Mouse (Mus musculus) granulocyte monocyte progenitor cell, adult 5-6 weeks (primary cell): ENCODE measurements around the gene Vgll4. TPM values are rescaled to one million over a fixed set of nuclear protein-coding genes. Genes with fewer than 3 reads are reported as not detected.
A peak's percentile ranks its signal among the peaks of the same experiment; 100 is the strongest.

Source experiments
- ATAC-seq: replicated peaks from 2 replicates; pipeline ENCODE4 v1.8.0; 2016; ENCODE audit warnings: mild to moderate bottlenecking, moderate TSS enrichment, inconsistent platforms; ENCODE audit not compliant: poor library complexity, severe bottlenecking
- total RNA-seq, 2 experiments: library from RNA; stranded (forward) in 1 of 2; stranded (reverse) in 1 of 2; fragments of 200-712, 200-1000 nt in 1 of 2; fragments of >200 nt in 1 of 2; fragmentation: Nextera tagmentation in 1 of 2; gene quantifications; 2 replicates each; pipeline ENCODE4 v1.2.3; 2014 to 2017

Gene Vgll4
- total RNA-seq, 2 experiments from 2014 or later, result 16.5 to 16.9 TPM

DNA sequence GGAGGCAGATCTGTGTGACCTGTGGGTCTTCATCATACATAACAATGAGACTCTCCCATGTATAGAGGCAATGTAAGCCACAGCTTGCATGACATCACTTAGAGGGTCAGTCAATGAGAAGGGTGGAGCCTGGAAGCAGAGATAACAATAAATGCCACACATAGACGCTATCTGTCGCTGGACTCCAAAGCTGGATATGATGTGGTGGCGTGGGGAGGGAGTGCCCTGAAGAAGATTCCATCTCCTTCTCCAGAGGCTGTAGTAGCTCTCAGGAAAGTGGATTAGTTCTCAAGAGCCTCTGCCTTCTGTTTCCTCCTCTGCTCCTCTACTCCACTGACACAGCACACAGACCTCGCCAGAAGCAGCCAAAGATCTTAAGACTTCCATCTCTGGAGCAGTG is 89.0 kb downstream of the Vgll4 start:
- ATAC-seq, result no peak

DNA sequence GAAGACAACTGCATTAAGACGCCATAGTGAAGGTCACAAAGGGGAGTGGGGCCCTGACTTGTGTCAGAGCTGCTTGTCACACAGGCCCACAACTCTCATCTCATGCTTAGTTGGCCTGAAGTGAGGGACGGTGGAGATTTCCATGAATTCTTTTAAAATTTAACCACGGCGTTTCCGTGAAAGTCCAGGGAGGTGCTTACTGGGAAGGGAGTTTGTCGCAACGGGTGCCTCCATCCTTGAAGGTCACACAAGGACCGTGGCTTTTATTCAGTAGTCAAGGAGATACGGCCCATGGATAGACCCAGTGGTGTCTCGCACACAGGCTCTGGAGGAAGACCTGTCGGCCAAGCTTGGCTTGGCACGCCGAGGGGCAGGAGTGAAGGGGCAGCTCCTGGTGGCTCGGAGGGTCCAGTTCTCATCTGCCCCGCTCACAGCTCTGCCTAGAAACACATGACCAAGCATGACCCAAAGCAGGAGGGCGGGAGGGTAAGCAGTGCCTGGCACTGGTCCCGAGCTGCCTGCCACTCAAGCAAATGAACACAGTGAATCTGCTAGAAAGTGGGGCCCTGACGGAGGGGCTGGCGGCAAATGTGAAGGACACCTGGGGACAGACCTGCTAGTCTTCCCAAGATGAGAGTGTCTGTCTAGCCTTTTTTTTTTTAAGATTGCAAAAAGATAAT is 90.8 kb downstream of the Vgll4 start:
- ATAC-seq, result no peak

DNA sequence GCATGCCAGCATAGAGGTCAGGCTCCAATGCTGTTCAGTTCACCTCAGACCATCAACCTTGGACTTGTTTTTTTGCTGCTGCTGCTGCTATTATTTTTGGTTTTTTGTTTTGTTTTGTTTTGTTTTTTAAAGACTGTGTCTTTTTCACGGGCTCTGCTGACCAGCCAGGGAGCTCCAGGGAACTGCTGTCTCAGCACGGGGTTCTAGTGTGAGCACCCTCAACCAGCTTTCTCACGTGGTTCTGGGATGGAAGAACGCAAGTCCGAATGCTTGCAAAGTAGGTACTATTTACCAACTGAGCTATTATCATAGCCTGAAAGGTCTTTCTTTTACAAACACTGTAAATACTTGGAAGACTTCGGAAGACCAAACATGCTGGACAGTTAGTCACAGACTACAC is 93.2 kb downstream of the Vgll4 start:
- no peak for ATAC-seq

DNA sequence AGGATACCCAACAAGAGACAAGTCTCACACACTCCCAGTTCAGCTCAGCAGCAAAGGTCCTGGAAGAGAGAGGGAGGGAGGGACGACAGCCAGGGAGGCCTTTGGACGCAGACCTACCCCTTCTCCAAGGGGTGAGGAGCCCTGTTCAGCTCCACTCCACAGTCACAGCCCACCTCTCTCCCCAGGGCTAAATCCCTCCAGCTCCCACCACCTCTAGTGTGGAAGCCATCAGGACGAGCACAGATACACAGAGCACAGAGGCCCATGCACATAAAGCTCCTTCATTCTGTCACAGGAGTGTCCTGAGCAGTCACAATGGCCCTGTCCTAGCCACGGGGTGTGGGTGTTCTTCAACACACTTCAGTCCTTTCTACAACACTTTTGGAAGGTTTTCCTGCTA is 93.8 kb downstream of the Vgll4 start:
- ATAC-seq, result no peak

DNA sequence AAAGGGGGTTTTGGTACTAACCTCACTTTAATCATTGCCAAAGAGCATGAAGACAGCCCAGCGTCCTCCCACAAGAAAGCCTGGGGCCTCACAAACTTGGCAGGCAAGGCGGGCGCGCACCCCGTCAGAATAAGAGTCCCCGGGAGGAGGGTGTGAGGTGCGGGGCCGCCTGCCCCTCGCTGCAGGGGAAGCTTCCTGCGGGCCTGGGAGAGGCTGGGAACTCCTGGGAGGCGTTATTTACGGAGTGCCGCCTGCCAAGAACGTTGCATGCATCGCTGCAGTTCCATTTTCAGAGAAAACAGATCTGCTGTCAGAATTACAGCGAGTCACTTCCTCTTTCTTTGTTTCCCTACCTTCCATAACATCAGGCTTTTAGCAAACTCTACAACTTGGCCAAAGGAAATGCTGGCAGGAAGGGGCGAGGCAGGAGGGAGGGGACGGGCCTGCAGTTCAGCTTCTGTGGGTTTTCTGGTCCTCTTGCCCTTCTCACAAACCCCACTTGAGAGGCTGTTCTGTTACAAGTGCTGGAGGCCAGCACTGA is 94.7 kb downstream of the Vgll4 start:
- ATAC-seq, result peak; percentile 82

DNA sequence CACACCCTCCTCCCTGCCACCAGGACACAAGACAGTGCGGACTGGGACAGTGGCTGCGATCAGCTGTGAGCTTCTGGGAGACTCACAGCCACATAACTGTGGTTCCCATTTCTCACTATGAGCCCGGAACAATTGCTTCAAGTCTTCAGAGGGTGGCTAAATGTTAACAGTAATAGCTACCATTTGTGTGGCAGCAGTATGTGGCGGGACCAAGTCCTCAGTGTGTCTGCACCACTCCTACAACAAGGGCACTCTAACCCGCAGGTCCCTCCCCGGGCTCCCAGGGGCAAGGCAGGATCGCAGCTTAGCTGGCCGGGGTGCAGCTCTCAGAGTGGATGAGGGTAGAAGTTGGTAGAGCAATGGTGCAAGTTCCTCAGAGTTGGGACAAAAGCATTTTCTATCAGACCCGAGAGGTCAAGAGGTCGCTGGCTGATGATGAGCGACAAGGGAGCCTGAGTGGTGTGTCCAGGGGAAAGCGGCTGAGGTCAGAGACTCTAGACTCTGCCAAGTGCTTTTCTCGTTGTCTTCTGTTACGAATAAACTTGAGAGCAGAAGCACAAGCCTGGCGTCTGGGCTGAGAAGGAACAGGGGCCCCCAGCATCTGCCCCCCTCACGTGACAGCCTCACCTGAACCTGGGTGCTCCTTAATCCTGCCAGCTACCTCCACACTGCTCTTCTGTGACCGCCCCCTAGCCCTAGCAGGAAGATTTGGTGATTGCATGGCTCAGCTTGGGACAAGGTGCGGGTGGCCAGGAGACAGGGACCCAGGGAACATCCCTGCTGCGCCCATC is 95.5 kb downstream of the Vgll4 start:
- peak; percentile 20; the same call in 1 of the 2 replicates for ATAC-seq

DNA sequence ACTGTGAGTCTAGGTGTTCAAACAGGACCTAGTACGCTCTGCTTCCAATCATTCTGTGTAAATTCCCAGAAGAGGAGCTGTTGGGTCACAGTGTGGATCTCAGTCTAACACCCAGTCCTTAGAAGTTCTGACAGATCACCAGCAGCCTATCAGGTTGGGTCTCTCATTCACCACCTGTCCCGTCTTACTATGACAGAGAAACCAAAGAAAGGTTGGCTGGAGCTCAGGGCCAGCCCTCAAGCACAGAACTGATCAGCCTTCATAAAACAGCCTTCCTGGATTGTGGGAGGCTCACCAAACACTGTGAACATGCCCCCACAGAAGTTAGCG is 96.0 kb downstream of the Vgll4 start:
- ATAC-seq, result no peak

DNA sequence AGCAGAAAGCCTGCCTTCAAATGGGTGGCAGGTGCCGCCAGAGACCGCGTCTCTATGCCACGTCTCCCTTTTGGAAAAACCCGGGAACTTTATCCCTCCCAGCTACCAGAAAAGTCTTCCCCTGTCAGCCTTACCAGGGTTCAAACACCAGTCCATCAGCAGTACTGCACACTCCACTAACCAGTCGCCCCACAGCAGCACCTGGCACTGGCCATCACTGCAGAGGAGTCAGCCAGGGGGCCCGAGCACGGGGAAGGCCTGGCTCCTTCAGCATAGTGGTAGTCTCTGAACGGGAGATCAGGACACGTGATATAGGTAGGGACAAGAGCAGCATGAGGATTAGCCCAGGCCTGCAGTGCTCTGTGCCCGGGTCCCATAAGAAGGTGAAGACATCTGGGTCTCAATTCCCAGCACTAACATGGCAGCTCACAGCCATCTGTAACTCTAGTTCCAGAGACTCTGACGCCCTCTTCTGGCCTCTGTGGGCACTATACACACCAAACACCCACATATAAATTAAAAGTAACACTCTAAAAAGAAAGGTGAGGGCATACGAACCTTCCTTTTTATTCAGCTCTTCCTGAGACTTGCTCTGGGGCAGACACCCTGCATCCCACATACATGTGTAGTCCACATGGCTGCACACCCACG is 98.7 kb downstream of the Vgll4 start:
- ATAC-seq, result no peak

DNA sequence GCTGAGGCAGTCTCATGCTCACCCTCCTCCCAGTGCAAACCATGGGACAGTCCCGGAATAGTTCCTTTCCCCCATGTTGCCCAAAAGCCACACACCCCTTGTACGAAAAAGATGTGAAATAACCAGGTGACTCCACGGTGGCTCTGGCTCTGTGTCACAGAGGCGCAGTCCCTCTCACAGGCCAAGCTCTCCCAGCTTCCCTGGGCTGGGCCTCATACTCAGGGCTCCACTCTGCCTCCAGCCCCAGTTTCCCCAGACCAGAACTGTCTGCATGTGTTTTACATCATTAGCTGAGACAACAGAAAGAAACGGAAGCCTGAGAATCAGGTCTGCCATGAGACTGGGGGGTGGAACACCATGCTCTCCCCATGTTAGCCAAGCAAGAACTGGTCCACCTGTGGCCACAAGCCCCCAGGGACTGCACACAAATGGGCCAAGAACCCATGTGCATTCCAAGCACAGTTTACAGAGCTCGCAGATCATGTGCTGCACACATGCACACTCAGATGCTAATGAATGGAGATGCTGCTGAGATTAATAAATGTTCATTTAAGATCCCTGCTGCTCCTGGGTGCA is 100.2 kb downstream of the Vgll4 start:
- no peak for ATAC-seq

DNA sequence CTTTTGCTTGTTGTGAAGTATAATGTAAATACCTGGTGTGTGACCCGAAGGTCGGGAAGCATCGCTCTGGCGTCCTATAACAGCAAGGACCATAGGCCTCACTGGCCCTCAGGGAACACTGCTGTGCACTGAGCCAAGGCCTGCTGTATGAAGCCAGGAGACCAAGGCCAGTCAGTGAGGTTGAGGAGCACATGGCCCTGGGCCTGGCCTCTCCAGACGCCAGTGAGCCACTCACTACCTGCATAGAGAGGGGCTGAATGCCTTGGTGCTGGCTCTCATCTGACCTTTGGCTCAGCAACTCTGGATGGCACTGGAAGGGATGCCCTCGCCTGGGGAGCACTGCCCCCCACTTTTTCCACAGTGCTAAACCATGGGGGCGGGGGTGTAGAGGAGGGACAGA is 101.1 kb downstream of the Vgll4 start:
- ATAC-seq, result no peak

DNA sequence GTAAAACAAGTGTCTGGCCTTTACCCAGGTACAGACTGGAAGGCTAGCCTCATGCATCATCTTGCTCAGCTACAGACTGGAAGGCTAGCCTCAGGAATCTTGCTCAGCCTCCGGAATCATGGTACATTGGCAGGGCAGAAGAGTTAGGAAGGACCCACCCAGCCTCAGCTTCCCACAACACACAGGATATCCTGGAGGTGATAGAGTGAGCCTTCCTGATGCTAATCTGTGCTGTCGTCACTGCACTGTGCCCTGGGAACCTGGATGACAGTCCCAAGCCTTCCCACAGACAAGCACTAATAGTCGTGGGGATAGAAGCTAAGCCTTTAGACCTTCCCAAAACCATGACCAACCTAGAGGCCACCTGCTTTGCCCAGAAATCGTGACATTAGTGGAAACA is 103.2 kb downstream of the Vgll4 start:
- ATAC-seq, result no peak

DNA sequence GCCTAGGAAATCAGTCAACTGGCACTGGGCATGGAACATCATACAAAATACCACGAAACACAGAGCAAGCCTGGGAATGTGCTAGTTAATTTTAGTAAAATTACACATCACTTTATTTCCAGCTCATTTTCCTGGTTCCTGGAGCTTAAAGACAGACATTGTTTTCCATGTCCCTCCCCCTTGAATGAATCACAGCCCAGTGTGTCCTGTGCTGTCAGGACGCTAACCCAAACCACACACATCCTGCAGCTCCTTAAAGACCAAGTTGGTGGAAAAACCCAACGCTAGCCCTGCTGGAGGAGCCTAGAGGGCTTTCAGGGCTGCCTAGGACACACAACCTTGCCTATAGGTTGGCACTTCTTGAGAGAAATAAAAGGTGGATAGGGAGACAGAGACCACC is 103.7 kb downstream of the Vgll4 start:
- no peak for ATAC-seq

DNA sequence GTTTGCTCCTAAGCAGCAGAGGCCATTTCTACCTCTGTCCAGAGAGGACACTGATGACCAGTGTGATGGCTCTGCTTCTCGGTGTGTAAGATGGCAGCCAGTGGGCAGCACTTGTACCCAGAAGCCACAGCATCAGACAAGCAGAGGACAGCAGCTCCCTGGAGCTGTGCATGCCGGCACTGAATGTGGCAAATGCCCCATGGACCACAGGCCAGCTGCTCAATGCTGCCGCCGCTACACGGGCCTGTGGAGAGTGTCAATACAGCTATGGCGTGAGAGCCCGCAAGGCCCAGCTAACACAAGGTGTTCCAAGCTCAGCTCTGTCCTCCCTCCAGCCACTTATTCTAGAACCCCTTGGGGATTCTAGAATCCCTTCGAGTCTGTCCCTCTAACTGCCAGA is 105.4 kb downstream of the Vgll4 start:
- no peak for ATAC-seq

DNA sequence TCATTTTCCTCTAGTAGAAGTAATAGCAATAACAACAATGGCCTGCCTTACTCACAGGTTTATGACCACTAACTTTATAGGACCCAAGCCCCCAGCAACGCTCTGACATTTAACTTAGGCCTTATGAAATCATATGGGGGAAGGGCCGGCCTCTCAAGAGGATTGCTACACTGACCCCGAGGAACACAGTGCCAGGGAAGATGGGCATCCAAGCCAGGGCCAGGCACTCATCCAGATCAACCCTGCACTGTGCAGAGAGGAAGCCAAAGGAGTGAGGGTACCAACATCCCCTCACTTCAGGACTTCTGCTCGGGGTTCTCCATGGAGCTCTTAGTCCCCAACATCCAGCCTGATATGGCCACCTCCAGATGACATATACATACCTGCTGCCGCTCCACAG is 106.3 kb downstream of the Vgll4 start:
- ATAC-seq, result no peak

DNA sequence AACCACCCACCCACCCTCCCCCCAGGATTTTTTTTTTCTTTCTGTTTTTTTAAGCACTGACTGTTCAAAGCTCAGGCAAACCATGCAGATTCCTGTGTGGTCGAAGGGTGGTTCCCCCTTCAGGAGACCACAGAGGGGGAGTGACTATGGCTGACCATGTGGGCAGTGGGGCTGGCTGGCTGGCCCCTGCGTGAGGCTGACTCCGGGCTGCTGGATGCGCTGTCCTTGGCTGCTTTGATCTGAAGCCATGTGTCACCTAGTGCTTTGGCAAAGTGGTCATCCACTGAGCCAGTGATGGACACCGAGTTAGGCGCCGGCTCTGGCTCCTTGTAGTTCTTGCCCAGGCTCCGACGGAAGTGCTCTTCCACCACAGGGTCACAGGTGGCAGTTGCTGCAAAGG is 107.7 kb downstream of the Vgll4 start:
- ATAC-seq, result no peak

DNA sequence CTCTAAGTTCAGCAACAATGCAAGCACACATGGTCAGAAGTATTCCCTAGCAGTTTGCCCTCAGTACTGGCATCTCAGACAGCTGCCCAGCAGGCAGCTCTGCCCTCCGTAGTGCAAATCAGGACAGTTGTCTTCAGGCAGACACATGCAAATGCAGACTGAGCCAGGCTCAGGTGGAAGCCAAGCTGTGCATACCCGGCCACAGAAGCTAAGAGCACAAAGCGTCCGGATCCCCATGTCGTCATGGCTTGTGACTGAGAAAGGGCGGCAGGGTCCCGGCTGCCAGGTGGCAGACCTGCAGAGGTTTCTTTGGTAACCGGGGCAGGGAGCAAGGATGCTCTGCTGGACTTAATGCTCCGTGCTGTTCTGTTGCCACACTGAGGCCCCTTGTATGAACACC is 108.2 kb downstream of the Vgll4 start:
- no peak for ATAC-seq

DNA sequence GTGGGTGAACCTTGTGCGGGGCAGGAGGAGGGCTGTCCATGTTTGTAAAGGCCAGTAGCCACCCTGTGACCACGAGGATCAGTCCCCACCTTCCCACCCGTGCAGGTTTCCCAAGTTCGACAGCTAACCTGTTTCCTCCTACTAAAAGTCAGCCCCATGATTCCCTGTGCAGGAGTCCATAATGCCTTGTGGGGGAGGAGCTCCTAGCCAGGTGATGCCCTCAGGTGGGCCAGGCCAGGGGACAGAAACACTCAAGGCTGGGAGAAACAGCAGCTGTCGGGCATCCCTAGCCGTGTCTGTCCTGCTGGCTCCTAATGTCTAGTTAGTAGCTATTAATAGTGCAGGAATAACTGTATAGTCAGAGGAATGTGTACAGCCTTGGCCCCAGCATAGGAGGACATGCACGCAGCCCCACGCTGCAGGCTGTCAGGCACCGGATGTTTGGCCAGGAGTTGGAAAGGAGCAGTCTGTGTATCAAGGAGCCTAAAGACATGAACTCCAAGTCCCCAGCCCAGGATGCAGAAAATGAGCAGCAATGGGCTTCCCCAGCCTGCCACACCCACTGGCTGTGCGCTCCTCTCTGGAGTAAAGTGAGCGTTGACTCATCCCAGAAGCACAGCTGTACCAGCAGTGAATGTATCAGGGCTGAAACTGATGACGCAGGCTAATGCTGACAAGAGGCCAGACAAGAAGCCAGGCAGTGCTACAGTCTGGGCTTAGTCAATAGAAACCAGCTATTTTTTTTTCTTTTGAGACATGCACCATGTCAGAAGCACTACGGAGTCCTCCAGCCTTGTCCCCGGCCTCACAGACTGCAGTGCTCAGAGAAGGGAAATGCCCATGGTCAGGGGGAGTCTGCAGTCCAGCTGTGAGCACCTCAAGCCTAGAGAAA is 108.9 kb downstream of the Vgll4 start:
- ATAC-seq, result no peak

DNA sequence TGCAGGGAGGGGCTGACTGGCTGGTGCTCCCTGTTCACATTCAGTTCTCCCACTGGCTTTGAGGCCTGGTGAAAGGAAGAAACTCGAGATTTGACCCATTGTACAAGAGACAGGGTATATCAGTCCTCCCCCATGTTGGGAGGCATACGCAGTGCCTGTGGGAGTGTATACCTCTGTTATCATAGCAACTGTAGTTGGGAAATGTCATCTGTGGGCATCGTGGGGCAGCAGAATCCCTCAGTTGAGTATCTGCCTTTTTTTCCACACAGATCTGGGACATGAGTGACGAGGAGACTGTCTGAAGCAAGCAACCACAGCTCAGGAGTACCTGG is 111.1 kb downstream of the Vgll4 start:
- ATAC-seq, result no peak

DNA sequence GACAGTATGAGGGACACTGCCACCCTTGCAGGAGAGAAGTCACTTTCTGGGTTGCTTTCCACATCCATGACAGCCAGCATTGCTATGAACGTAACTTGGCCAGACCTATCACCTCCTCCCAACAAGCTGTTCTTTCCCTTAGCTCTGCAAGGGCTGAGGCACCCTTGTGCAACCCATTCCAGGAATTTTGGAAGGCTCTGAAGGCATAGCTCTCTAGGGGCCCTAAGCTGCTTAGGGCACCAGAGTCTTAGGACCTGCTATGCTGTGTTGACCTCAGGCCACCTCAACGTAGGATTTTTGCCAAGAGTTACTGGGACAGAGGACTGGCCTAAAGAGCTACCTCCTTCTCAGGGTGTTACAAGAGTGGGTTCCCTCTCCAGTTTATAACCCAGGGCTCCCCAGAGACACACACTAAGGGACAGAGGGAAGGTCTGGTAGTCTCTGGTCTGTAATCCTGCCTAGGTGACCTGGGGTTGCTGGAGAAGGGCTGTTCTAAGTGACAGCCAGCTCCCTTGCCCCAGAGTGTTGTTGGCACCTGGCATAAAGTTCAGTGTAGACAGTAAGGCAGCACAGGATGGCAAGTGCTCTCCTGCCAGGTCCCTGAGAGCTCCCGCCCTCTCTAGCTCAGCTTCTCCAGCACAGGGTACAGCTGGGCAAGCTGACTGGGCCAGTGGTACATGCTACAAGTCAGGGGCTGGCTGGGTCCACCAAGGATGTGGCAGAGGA is 111.6 kb downstream of the Vgll4 start:
- ATAC-seq, result no peak

DNA sequence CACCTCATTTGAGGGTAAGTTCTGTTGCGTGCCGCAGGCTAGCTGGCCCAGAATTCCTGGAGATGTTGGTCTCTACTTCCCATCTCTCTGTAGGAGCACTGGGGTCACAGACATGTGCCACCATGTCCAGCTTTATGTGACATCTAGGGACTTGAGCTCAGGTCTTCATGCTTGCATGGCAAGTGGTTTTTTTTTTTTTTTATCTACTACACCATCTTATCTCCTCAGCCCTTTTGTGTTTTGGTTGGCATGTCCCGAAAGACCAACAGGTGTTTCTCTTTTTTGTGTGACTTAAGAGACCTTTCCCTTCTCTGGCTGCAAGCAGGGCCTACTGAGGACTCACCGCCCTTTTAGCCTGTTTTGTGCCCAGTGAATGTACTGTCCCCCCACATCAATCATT is 113.3 kb downstream of the Vgll4 start:
- no peak for ATAC-seq
